Mouse (Mus musculus) embryonic facial prominence, embryonic 10.5 days (tissue): ENCODE data around the gene Gm13696. TPM values are rescaled to one million over a fixed set of nuclear protein-coding genes. Genes with fewer than 3 reads are reported as not detected.
"Not testable (repeated sequence)": the region's sequence is repeated elsewhere in the genome, so short reads cannot be mapped to it uniquely, and the experiment has no call there.

Experiments used
- DNase-seq: peaks from one replicate; pipeline ENCODE4 v3.0.0-alpha.2; 2017; ENCODE audit warnings: low spot score
- H3K27ac ChIP-seq: fragments of 300-500 bp; sonication (generic); replicated peaks from 2 replicates; pipeline ENCODE4 v1.5.1; 2016; ENCODE audit warnings: mild to moderate bottlenecking
- H3K27me3 ChIP-seq: fragments of 300-500 bp; sonication (generic); replicated peaks from 2 replicates; pipeline ENCODE4 v1.6.1; 2016; ENCODE audit warnings: low read depth, mild to moderate bottlenecking; ENCODE audit not compliant: poor library complexity, severe bottlenecking
- H3K36me3 ChIP-seq: fragments of 300-500 bp; sonication (generic); replicated peaks from 2 replicates; pipeline ENCODE4 v1.6.1; 2016; ENCODE audit warnings: mild to moderate bottlenecking, moderate library complexity
- H3K4me1 ChIP-seq: fragments of 300-500 bp; sonication (generic); 2 replicates; pipeline ENCODE4 v1.6.1; 2016
- H3K4me3 ChIP-seq: fragments of 300-500 bp; sonication (generic); 2 replicates; pipeline ENCODE4 v1.5.1; 2016; ENCODE audit warnings: mild to moderate bottlenecking, moderate library complexity
- H3K9me3 ChIP-seq: fragments of 300-500 bp; sonication (generic); 2 replicates; pipeline ENCODE4 v1.6.1; 2016; ENCODE audit warnings: mild to moderate bottlenecking
- WGBS: fragments of 180-500 bp; shearing (Covaris S2); methylation state at CpG from one replicate; pipeline ENCODE4 v1.1.7; 2016; 5-methylcytosine and 5-hydroxymethylcytosine counted together
- polyA plus RNA-seq: library from polyadenylated mRNA; unstranded; fragments of >200 nt; fragmentation: Nextera tagmentation; extraction: Ambion mirVana; gene quantifications from 2 replicates; pipeline ENCODE4 v1.2.1, GENCODE M21; 2016

The Gm13696 gene
- polyA plus RNA-seq, 1 experiment from 2014 or later: not detected

GRCm38 (mm10) chr2:84008913-84009312, 36.0 kb downstream of the Gm13696 start:
- Histone ChIP-seq H3K27me3 (no peaks in the 10 kb centered on the region), H3K4me1 (no peaks in the 10 kb centered on the region), H3K36me3 (no peaks in the 10 kb centered on the region), H3K4me3 (no peak overlapping the region), H3K27ac (no peak overlapping the region), H3K9me3 (no peaks in the 10 kb centered on the region)
- no peak for DNase-seq
- WGBS: 68% methylated on average over 1 of the region's 1 CpGs

DNA sequence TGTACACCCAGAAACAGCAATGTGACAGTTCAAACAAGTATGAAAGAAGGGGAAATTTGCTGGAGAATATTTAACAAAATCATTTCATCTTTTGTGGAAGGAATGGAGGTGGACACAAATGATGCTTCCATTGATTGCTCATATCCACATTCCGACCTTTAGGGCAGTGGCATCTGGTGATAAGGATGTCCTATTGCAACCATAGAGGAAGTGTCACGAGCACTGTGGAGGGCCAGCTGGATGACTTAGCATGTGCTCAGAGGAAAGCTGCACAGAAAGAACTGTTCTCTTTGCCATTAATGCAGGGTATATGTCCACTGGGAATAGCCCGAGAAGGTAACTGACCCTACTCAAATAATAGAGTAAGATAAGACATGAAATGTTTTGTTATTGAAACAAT, 36.9 kb downstream of the Gm13696 start:
- H3K27me3 ChIP-seq: no peaks in the 10 kb centered on the region
- H3K36me3 ChIP-seq: no peaks in the 10 kb centered on the region
- H3K4me3 ChIP-seq: no peak overlapping the region
- no peaks in the 10 kb centered on the region for H3K9me3 ChIP-seq
- DNase-seq: no peak
- H3K27ac ChIP-seq: no peak overlapping the region
- 77% methylated on average over 3 of the region's 3 CpGs for WGBS
- no peaks in the 10 kb centered on the region for H3K4me1 ChIP-seq

- H3K36me3 ChIP-seq: no peaks in the 10 kb centered on the region
- no peak overlapping the region for H3K4me3 ChIP-seq
- DNase-seq: no peak
- no peaks in the 10 kb centered on the region for H3K4me1 ChIP-seq
- WGBS: 82% methylated on average over 6 of the region's 6 CpGs
- no peaks in the 10 kb centered on the region for H3K27me3 ChIP-seq
- H3K9me3 ChIP-seq: no peaks in the 10 kb centered on the region
- H3K27ac ChIP-seq: no peak overlapping the region
Observed at GRCm38 (mm10) chr2:84014572-84014971, 41.6 kb downstream of the Gm13696 start.

GRCm38 (mm10) chr2:84016291-84016690, 43.4 kb downstream of the Gm13696 start:
- WGBS: 79% methylated on average over 5 of the region's 5 CpGs
- not testable (repeated sequence) for H3K9me3 ChIP-seq, DNase-seq, H3K4me3 ChIP-seq, H3K36me3 ChIP-seq, H3K27ac ChIP-seq, H3K4me1 ChIP-seq, H3K27me3 ChIP-seq

GRCm38 (mm10) chr2:84018330-84018729, 45.4 kb downstream of the Gm13696 start:
- Histone ChIP-seq H3K27ac (no peak overlapping the region), H3K9me3 (no peaks in the 10 kb centered on the region), H3K4me1 (0 out of 2 replicates have a peak, but pooled peaks cover 3% of the 10 kb centered on the region), H3K27me3 (no peaks in the 10 kb centered on the region), H3K36me3 (no peaks in the 10 kb centered on the region), H3K4me3 (no peak overlapping the region)
- 77% methylated on average over 3 of the region's 3 CpGs for WGBS
- no peak for DNase-seq

GRCm38 (mm10) chr2:84019519-84020305, 46.8 kb downstream of the Gm13696 start:
- no peaks in the 10 kb centered on the region for H3K36me3 ChIP-seq
- H3K27ac ChIP-seq: no peak overlapping the region
- no peak overlapping the region for H3K4me3 ChIP-seq
- no peaks in the 10 kb centered on the region for H3K9me3 ChIP-seq
- WGBS: 73% methylated on average over 8 of the region's 8 CpGs
- H3K4me1 ChIP-seq: 0 out of 2 replicates have a peak, but pooled peaks cover 3% of the 10 kb centered on the region
- no peaks in the 10 kb centered on the region for H3K27me3 ChIP-seq
- no peak for DNase-seq

- Histone ChIP-seq H3K4me1 (0 out of 2 replicates have a peak, but pooled peaks cover 3% of the 10 kb centered on the region), H3K4me3 (no peak overlapping the region), H3K9me3 (no peaks in the 10 kb centered on the region), H3K27ac (no peak overlapping the region), H3K27me3 (no peaks in the 10 kb centered on the region), H3K36me3 (no peaks in the 10 kb centered on the region)
- 85% methylated on average over 2 of the region's 2 CpGs for WGBS
- no peak for DNase-seq
Observed at GRCm38 (mm10) chr2:84021930-84022329, 49.0 kb downstream of the Gm13696 start.

- H3K36me3 ChIP-seq: no peaks in the 10 kb centered on the region
- H3K4me1 ChIP-seq: 0 out of 2 replicates have a peak, but pooled peaks cover 3% of the 10 kb centered on the region
- 88% methylated on average over 2 of the region's 2 CpGs for WGBS
- H3K27ac ChIP-seq: no peak overlapping the region
- no peak overlapping the region for H3K4me3 ChIP-seq
- DNase-seq: no peak
- no peaks in the 10 kb centered on the region for H3K9me3 ChIP-seq
- H3K27me3 ChIP-seq: no peaks in the 10 kb centered on the region
Observed at GRCm38 (mm10) chr2:84022905-84023304, 50.0 kb downstream of the Gm13696 start.

DNA sequence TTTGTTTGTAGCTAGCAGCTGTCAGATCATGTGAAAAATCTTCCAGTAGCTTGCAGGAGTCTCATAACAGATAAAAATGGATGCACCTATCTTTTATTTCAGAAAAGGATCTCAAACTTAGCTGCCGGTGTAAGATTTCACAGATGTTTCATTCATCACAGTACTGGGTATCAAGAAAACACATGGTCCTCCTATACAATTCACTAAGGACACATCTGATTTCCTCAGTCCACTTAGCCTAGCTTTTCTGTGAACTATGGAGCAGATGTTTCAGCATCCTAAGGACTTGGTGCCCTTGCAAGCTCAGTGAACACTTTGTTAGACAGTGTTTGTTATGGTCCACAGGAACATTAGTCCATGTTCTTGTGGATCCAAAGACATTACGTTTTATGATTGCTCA, 50.4 kb downstream of the Gm13696 start:
- Histone ChIP-seq H3K4me1 (0 out of 2 replicates have a peak, but pooled peaks cover 3% of the 10 kb centered on the region), H3K4me3 (no peak overlapping the region), H3K27me3 (no peaks in the 10 kb centered on the region), H3K36me3 (no peaks in the 10 kb centered on the region), H3K9me3 (no peaks in the 10 kb centered on the region), H3K27ac (no peak overlapping the region)
- DNase-seq: no peak
- 92% methylated on average over 2 of the region's 2 CpGs for WGBS

Other genes starting within 250 kb of the Gm13696 start
- 54.0 and 55.7 TPM in 2 replicates for gene Itgav, start 248.7 kb upstream of the Gm13696 start, polyA plus RNA-seq
- 18.5 and 19.4 TPM in 2 replicates for gene Fam171b, start 160.5 kb upstream of the Gm13696 start, polyA plus RNA-seq
- not detected in 2 replicates for gene Zswim2, start 31.9 kb upstream of the Gm13696 start, polyA plus RNA-seq
- gene Gm13698, start 17.4 kb upstream of the Gm13696 start, polyA plus RNA-seq: not detected in 2 replicates
- gene Gm13693, start 11.6 kb upstream of the Gm13696 start, polyA plus RNA-seq: not detected in 2 replicates
- not detected in 2 replicates for gene Gm13695, start 5.8 kb upstream of the Gm13696 start, polyA plus RNA-seq
- gene Gm13694, start 5.8 kb downstream of the Gm13696 start, polyA plus RNA-seq: not detected in 2 replicates
- not detected in 2 replicates for gene Gm13697, start 11.6 kb downstream of the Gm13696 start, polyA plus RNA-seq
- gene Gm13691, start 17.4 kb downstream of the Gm13696 start, polyA plus RNA-seq: not detected in 2 replicates